Mouse (Mus musculus): ENCODE measurements at regions not wholly inside any gene's neighbourhood (a gene's known extent, or its start where the extent isn't known, plus 50 kb on each side); places are given as distances from the start of the nearest gene placed in this dataset.

- Histone ChIP-seq H3K36me3 (replicated peaks) (no peaks in the 10 kb centered on the region), H3K9me3 (replicated peaks) (peaks cover 8% of the 10 kb centered on the region), H3K4me3 (ENCODE audit: low read depth, low read length) (no peak overlapping the region), H3K27me3 (ENCODE audit: insufficient read depth, low read length) (no peaks in the 10 kb centered on the region), H3K4me1 (ENCODE audit: insufficient read depth, low read depth, low read length) (no peaks in the 10 kb centered on the region)
- TF ChIP-seq POLR2AphosphoS5 (IDR thresholded peaks at IDR 0.05; ENCODE audit: insufficient replicate concordance, low read depth, low read length) (no peak), GATA2 (IDR thresholded peaks at IDR 0.05; ENCODE audit: borderline replicate concordance, low read depth, low read length) (no peak), GATA1 (IDR thresholded peaks at IDR 0.05; ENCODE audit: borderline replicate concordance, low read length) (no peak), TAL1 (conservative IDR thresholded peaks at IDR 0.05; ENCODE audit: low read depth, low read length) (no peak), CTCF (IDR thresholded peaks at IDR 0.05; ENCODE audit: low read depth, low read length) (no peak)
- DNase-seq (ENCODE audit: low spot score): no peak
- ATAC-seq (ENCODE audit: extremely low read depth, insufficient number of reproducible peaks, low FRiP score, poor library complexity, severe bottlenecking): no peak
Measured at GRCm38 (mm10) chr2:117930895-117931537, 180.7 kb upstream of the Thbs1 start.

GRCm38 (mm10) chr2:117936590-117936989 is 175.1 kb upstream of the Thbs1 start:
- TF ChIP-seq POLR2AphosphoS5 (IDR thresholded peaks at IDR 0.05; ENCODE audit: insufficient replicate concordance, low read depth, low read length): no peak
- no peak for TF ChIP-seq GATA1 (IDR thresholded peaks at IDR 0.05; ENCODE audit: borderline replicate concordance, low read length)
- TF ChIP-seq GATA2 (IDR thresholded peaks at IDR 0.05; ENCODE audit: borderline replicate concordance, low read depth, low read length): no peak
- no peak for TF ChIP-seq TAL1 (conservative IDR thresholded peaks at IDR 0.05; ENCODE audit: low read depth, low read length)
- no peak for TF ChIP-seq CTCF (IDR thresholded peaks at IDR 0.05; ENCODE audit: low read depth, low read length)
- ATAC-seq (ENCODE audit: extremely low read depth, insufficient number of reproducible peaks, low FRiP score, poor library complexity, severe bottlenecking) (no peak), DNase-seq (ENCODE audit: low spot score) (no peak)
- Histone ChIP-seq H3K4me3 (ENCODE audit: low read depth, low read length) (no peak overlapping the region), H3K27me3 (ENCODE audit: insufficient read depth, low read length) (no peaks in the 10 kb centered on the region), H3K9me3 (replicated peaks) (peaks cover 10% of the 10 kb centered on the region), H3K36me3 (replicated peaks) (no peaks in the 10 kb centered on the region), H3K4me1 (ENCODE audit: insufficient read depth, low read depth, low read length) (no peaks in the 10 kb centered on the region)

GRCm38 (mm10) chr2:117938283-117939049 is 173.2 kb upstream of the Thbs1 start:
- no peaks in the 10 kb centered on the region for H3K36me3 ChIP-seq (replicated peaks)
- H3K4me3 ChIP-seq (ENCODE audit: low read depth, low read length): no peak overlapping the region
- ATAC-seq (ENCODE audit: extremely low read depth, insufficient number of reproducible peaks, low FRiP score, poor library complexity, severe bottlenecking) (no peak), DNase-seq (ENCODE audit: low spot score) (no peak)
- TF ChIP-seq GATA1 (IDR thresholded peaks at IDR 0.05; ENCODE audit: borderline replicate concordance, low read length): no peak
- no peak for TF ChIP-seq GATA2 (IDR thresholded peaks at IDR 0.05; ENCODE audit: borderline replicate concordance, low read depth, low read length)
- no peak for TF ChIP-seq POLR2AphosphoS5 (IDR thresholded peaks at IDR 0.05; ENCODE audit: insufficient replicate concordance, low read depth, low read length)
- no peak for TF ChIP-seq CTCF (IDR thresholded peaks at IDR 0.05; ENCODE audit: low read depth, low read length)
- TF ChIP-seq TAL1 (conservative IDR thresholded peaks at IDR 0.05; ENCODE audit: low read depth, low read length): no peak
- no peaks in the 10 kb centered on the region for H3K27me3 ChIP-seq (ENCODE audit: insufficient read depth, low read length)
- peaks cover 13% of the 10 kb centered on the region for H3K9me3 ChIP-seq (replicated peaks)
- no peaks in the 10 kb centered on the region for H3K4me1 ChIP-seq (ENCODE audit: insufficient read depth, low read depth, low read length)

GRCm38 (mm10) chr2:117941517-117942096 is 170.1 kb upstream of the Thbs1 start:
- Histone ChIP-seq H3K9me3 (replicated peaks) (peaks cover 9% of the 10 kb centered on the region), H3K4me1 (ENCODE audit: insufficient read depth, low read depth, low read length) (no peaks in the 10 kb centered on the region), H3K27me3 (ENCODE audit: insufficient read depth, low read length) (no peaks in the 10 kb centered on the region), H3K4me3 (ENCODE audit: low read depth, low read length) (no peak overlapping the region), H3K36me3 (replicated peaks) (no peaks in the 10 kb centered on the region)
- DNase-seq (ENCODE audit: low spot score) (no peak), ATAC-seq (ENCODE audit: extremely low read depth, insufficient number of reproducible peaks, low FRiP score, poor library complexity, severe bottlenecking) (no peak)
- no peak for TF ChIP-seq GATA1 (IDR thresholded peaks at IDR 0.05; ENCODE audit: borderline replicate concordance, low read length)
- TF ChIP-seq TAL1 (conservative IDR thresholded peaks at IDR 0.05; ENCODE audit: low read depth, low read length): no peak
- TF ChIP-seq POLR2AphosphoS5 (IDR thresholded peaks at IDR 0.05; ENCODE audit: insufficient replicate concordance, low read depth, low read length): no peak
- no peak for TF ChIP-seq GATA2 (IDR thresholded peaks at IDR 0.05; ENCODE audit: borderline replicate concordance, low read depth, low read length)
- TF ChIP-seq CTCF (IDR thresholded peaks at IDR 0.05; ENCODE audit: low read depth, low read length): no peak

- Histone ChIP-seq H3K9me3 (replicated peaks) (peaks cover 6% of the 10 kb centered on the region), H3K36me3 (replicated peaks) (no peaks in the 10 kb centered on the region), H3K4me1 (ENCODE audit: insufficient read depth, low read depth, low read length) (no peaks in the 10 kb centered on the region), H3K27me3 (ENCODE audit: insufficient read depth, low read length) (no peaks in the 10 kb centered on the region), H3K4me3 (ENCODE audit: low read depth, low read length) (no peak overlapping the region)
- ATAC-seq (ENCODE audit: extremely low read depth, insufficient number of reproducible peaks, low FRiP score, poor library complexity, severe bottlenecking) (no peak), DNase-seq (ENCODE audit: low spot score) (no peak)
- TF ChIP-seq GATA1 (IDR thresholded peaks at IDR 0.05; ENCODE audit: borderline replicate concordance, low read length) (no peak), POLR2AphosphoS5 (IDR thresholded peaks at IDR 0.05; ENCODE audit: insufficient replicate concordance, low read depth, low read length) (no peak), GATA2 (IDR thresholded peaks at IDR 0.05; ENCODE audit: borderline replicate concordance, low read depth, low read length) (no peak), CTCF (IDR thresholded peaks at IDR 0.05; ENCODE audit: low read depth, low read length) (no peak)
Measured at GRCm38 (mm10) chr2:117943666-117944065, 168.0 kb upstream of the Thbs1 start.

GRCm38 (mm10) chr2:117944325-117944724 is 167.4 kb upstream of the Thbs1 start:
- H3K4me1 ChIP-seq (ENCODE audit: insufficient read depth, low read depth, low read length): no peaks in the 10 kb centered on the region

More at GRCm38 (mm10) chr2:117944325-117944724, 167.4 kb upstream of the Thbs1 start:
- ATAC-seq (ENCODE audit: extremely low read depth, insufficient number of reproducible peaks, low FRiP score, poor library complexity, severe bottlenecking): no peak
- Histone ChIP-seq H3K36me3 (replicated peaks) (no peaks in the 10 kb centered on the region), H3K9me3 (replicated peaks) (peaks cover 6% of the 10 kb centered on the region), H3K27me3 (ENCODE audit: insufficient read depth, low read length) (no peaks in the 10 kb centered on the region), H3K4me3 (ENCODE audit: low read depth, low read length) (no peak overlapping the region)
- no peak for TF ChIP-seq POLR2AphosphoS5 (IDR thresholded peaks at IDR 0.05; ENCODE audit: insufficient replicate concordance, low read depth, low read length)
- no peak for TF ChIP-seq TAL1 (conservative IDR thresholded peaks at IDR 0.05; ENCODE audit: low read depth, low read length)
- TF ChIP-seq GATA2 (IDR thresholded peaks at IDR 0.05; ENCODE audit: borderline replicate concordance, low read depth, low read length): no peak
- no peak for TF ChIP-seq GATA1 (IDR thresholded peaks at IDR 0.05; ENCODE audit: borderline replicate concordance, low read length)
- TF ChIP-seq CTCF (IDR thresholded peaks at IDR 0.05; ENCODE audit: low read depth, low read length): no peak
- no peak for DNase-seq (ENCODE audit: low spot score)

Measured in G1E (cell line).